Mouse (Mus musculus) brain, embryonic 14.5 days (tissue): ENCODE measurements around the gene Ctla4. TPM values are rescaled to one million over a fixed set of nuclear protein-coding genes. Genes with fewer than 3 reads are reported as not detected.
A peak's percentile ranks its signal among the peaks of the same experiment; 100 is the strongest.

Experiments used
- DNase-seq: peaks from one replicate; pipeline ENCODE4 v3.0.0-alpha.2; 2011; ENCODE audit warnings: low read depth
- CTCF ChIP-seq: fragments of 200-500 bp; IDR thresholded peaks from 2 replicates; pipeline ENCODE4 v1.5.1; 2012; ENCODE audit warnings: inconsistent platforms, mild to moderate bottlenecking, moderate library complexity, borderline replicate concordance; ENCODE audit not compliant: insufficient read depth, insufficient read length; ENCODE audit errors: extremely low read depth
- POLR2A ChIP-seq: fragments of 200-500 bp; IDR thresholded peaks from 2 replicates; pipeline ENCODE4 v1.6.1; 2012; ENCODE audit warnings: mild to moderate bottlenecking, inconsistent platforms, borderline replicate concordance; ENCODE audit not compliant: poor library complexity, insufficient read depth, insufficient read length, severe bottlenecking; ENCODE audit errors: extremely low read depth
- polyA plus RNA-seq: library from polyadenylated mRNA; depleted of rRNA; stranded (reverse); fragments of >200 nt; gene quantifications from 2 replicates; pipeline ENCODE4 v1.2.3, GENCODE M21; 2012

Gene Ctla4
- polyA plus RNA-seq, 1 experiment: not detected

DNA sequence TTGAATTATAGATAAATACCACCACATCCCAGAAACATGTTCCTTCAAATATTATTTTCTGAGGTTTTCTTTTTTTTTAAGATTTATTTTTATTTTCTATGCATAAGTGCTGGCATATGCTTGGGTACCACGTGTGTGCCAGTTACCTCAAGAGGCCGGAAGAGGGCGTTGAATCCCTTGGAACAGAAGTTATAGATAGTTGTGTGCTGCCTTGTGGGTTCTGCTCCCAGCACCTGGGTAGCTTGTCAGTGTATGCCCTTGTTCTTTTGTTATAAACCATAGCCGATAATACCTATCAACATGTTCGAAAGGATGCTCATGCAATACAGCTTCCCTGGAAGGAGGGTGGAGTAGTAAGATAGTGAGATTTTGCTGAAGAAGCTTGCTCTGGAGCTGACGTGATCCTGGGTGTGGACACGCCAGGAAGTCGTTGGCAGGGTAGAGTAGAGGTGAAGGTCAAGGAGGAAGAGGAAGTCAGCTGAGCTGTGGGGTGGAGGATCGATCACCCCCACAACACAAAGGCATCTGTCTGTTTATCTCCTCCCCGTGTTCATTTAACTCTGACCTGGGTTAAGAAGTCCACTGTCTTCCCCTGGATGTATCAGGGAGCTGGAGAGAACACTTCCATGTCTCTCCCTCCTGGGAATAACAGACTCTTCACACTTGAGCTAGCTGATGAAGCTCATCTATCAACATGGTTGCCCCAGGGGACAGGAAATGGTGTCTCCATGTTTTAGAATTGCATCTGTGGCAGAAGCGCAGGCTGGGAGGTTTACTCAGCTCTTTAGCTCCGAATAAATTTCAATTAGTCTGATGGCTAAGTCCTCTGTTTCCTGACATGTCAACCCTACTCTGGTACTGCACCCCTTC lies 29.2 kb upstream of the Ctla4 start:
- no peak for DNase-seq
- no peak for TF ChIP-seq CTCF
- TF ChIP-seq POLR2A: no peak

DNA sequence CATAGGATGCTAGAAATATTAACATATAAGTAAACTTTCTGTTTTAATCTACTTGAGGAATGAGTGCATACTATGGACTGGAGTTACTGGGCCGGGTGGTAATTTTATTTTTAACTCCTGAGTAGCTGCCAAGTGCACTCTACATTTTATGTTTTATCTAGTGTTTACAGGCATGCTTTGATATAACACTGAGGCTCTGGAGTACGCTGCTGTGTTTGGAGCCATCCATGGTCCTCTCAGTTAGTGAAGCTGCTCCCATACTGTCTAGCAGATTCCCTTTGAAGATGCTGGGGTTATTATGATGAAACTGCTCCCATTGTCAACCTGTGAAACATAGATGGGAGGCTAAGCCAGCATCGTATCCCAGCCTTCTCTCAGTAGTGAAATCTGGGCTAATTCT lies 27.6 kb upstream of the Ctla4 start:
- TF ChIP-seq POLR2A (no peak), CTCF (no peak)
- DNase-seq: no peak

DNA sequence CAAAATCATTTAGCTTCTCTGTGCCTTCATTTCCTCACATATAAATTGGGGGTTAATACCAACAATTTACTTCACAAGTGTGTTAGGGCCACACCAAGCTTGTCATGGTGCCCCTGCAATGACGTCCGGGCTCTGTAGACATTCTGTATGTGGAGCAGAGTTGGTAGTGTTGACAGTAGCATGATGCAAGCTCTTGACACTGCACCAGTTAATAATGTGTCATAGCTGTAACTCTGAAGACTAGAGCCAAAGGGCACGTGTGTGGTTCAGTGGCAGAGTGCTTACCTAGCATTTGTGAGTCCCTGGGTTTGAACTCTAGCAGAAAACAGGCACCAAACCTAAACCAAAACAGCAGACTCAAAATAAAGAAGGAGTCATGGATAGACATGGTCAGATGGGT lies 27.0 kb upstream of the Ctla4 start:
- TF ChIP-seq POLR2A: no peak
- no peak for TF ChIP-seq CTCF
- no peak for DNase-seq

DNA sequence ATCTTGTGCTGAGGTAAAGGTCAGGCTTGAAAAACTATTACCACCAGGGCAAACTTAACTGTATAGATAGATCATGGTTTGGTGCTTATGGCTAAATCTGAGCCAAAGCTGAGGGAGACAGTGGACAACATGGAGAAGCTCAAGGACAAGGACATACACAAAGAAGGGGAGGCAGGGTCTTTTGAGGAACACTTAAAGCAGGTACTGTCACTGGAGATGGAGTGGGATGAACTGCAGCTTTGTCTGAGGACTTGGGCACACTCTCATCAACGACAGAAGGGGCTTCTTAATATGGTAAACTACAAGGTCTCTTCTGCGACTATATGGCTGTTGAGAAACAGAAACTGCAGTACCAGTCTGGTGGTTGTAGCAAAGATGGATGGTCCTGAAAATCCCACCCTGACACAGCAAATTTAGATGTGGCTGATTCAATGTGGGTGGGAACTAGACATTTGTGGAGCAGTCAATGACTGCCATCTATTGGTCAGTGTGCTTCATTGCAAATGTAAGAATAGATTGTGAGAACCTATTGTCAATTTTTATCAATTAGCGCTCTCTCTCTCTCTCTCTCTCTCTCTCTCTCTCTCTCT lies 26.3 kb upstream of the Ctla4 start:
- peak; percentile 95 for DNase-seq

DNA sequence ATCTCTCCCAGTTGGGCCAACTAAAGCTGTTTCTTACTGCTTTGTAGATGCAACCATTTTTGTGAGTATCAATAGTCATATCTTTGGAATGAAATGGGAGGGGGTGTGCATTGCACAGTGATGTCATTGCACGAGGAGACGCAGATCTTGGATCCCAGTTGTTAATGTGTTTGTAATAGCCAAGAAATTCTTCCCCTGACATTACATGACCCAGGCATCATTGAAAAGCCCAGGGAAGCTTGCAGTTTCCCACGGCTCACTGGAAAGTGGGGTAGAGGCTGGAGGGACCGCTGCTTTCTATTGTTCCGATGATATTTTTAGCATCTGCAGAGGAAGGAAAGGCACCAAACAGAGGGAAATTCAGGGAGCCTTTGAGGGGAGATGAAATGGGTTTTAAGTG lies 25.8 kb upstream of the Ctla4 start:
- peak; percentile 71 for DNase-seq
- no peak for TF ChIP-seq POLR2A
- no peak for TF ChIP-seq CTCF

More for the DNA sequence above, 26.3 kb upstream of the Ctla4 start:
- TF ChIP-seq CTCF: peak; percentile 73
- TF ChIP-seq POLR2A: no peak

DNA sequence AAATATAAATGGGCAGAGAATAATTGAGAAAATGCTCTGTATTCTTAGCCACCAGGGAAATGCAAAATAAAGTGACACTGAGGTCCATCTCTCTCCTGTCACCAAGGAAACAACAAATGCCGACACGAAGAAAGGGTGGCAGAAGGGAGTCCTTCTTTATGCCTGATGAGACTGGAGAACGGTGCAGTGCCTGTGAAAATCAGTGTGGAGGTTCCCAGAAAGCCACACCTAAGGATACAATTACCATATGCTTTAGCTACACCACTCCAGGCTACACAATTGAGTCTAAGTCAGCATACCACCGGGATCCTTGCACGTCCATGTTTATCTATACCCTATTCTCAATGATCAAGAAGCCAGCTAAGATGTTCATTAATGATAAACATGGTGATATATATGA lies 25.4 kb upstream of the Ctla4 start:
- no peak for TF ChIP-seq POLR2A
- peak; percentile 59 for DNase-seq

DNA sequence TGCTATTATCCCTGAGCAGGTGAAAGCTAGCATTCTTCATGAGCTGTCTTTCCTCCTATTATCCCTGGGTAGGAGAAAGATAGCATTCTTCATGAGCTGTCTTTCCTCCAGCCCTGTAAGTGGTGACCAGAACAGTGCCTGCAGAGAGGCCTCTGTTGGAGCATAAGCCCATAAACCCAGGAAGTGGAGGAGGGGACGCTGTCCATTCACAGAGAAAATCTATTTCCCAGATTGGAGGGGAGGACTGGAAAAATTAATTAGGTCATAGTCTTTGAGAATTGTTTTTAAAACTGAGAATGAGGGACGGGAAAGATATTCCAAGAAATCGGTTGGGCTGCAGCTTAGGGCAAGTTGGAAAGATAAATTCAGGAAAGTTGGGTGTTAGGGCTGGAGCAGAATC lies 24.3 kb upstream of the Ctla4 start:
- no peak for DNase-seq
- no peak for TF ChIP-seq POLR2A
- TF ChIP-seq CTCF: no peak

DNA sequence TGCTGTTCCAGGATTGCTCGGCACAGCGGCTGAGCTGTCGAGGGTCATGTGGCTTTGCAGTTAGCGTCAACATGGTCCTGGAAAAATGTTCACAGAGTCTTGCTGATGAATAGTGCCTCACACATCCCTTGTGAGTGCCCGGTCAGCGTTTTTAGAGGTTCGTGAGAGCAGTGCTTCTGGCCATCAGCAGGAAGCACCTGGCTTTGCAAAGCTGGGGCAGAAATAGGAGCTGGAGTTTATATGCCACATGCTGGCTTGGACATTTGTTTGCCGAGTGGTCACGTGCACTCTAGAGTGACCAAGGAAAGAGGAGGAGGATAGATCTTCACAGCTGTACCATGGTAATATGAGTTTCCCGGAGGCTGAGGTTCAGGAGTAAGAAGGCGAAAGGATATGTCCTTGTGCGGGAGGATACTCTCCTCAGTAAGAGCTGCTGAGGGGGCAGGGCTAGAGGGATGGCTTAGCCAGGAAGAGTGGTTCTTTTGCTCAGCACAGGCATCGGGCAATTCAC lies 23.8 kb upstream of the Ctla4 start:
- TF ChIP-seq POLR2A (no peak), CTCF (no peak)
- DNase-seq: peak; percentile 23

DNA sequence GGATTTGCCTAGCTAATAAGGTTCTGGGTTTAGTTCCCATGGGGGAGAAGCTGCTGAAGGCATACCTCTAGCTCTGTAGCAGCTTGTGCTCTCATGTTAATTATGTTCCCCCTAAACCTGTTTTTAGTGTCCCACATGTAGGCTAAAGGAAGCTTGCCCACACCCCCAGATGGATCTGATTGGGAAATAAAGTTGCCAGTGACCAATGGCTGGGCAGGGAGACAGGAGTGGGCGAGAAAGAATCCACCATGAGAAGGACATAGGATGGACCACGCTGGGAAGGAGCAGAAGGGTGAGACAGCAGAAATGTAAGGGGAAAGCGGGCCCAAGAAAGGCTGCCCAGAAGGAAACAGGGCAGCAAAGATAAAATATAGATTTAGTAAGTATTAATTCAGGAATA lies 23.1 kb upstream of the Ctla4 start:
- DNase-seq: no peak
- TF ChIP-seq CTCF (no peak), POLR2A (no peak)

DNA sequence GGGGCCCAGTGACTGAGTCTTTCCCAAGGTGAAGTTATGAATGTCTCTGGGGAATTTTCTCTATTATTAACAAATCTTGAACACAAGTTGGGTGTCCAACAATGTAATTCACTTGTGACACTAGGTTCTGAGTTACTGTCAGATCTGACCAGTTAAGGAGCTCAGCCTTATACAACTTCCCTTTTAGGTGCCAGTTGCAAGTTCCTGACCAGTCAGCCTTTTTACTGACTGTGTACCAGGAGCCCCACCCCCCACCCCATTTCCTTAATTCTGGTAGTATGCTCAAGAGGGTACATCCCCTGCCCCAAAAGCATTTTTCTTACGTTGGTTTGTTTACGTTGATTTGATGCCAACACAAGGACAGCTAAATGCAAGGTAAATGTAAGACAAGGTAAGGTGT lies 21.6 kb upstream of the Ctla4 start:
- no peak for DNase-seq
- no peak for TF ChIP-seq POLR2A
- TF ChIP-seq CTCF: no peak

DNA sequence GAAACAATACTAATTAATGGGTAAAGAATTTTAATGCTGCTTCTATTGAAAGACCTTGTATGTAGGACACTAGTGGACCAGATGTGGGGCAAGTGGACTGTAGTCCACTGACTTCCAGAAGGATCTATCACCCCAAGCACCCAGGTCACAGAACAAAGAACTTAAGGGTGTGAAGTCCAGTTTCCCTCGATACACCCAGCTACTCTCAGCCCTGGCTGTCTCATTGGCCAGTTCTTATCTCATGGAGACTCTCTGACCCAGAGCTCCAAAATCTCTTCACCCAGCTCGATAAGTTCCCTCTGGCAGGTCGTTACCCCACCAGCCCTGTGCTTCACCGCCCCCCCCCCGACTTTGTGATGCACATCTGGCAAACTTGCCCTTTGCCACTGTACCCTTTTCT lies 20.8 kb upstream of the Ctla4 start:
- TF ChIP-seq POLR2A (no peak), CTCF (no peak)
- no peak for DNase-seq
